Mouse (Mus musculus) midbrain, embryonic 10.5 days (tissue): ENCODE measurements at regions not wholly inside any gene's neighbourhood (a gene's known extent, or its start where the extent isn't known, plus 50 kb on each side); places are given as distances from the start of the nearest gene placed in this dataset.
"Not testable (repeated sequence)": the region's sequence is repeated elsewhere in the genome, so short reads cannot be mapped to it uniquely, and the experiment has no call there.

Experiments used
- DNase-seq: peaks from one replicate; pipeline ENCODE4 v3.0.0-alpha.2; 2017; ENCODE audit warnings: low spot score
- H3K27ac ChIP-seq: fragments of 300-500 bp; sonication (generic); replicated peaks from 2 replicates; pipeline ENCODE4 v1.5.1; 2016; ENCODE audit warnings: mild to moderate bottlenecking
- H3K27me3 ChIP-seq: fragments of 300-500 bp; sonication (generic); 2 replicates; pipeline ENCODE4 v1.6.1; 2016; ENCODE audit warnings: low read depth, mild to moderate bottlenecking; ENCODE audit not compliant: poor library complexity, severe bottlenecking
- H3K36me3 ChIP-seq: fragments of 300-500 bp; sonication (generic); 2 replicates; pipeline ENCODE4 v1.6.1; 2016; ENCODE audit warnings: mild to moderate bottlenecking, moderate library complexity
- H3K4me1 ChIP-seq: fragments of 300-500 bp; sonication (generic); 2 replicates; pipeline ENCODE4 v1.6.1; 2016
- H3K4me3 ChIP-seq: fragments of 300-500 bp; sonication (generic); 2 replicates; pipeline ENCODE4 v1.5.1; 2016; ENCODE audit warnings: mild to moderate bottlenecking, moderate library complexity
- H3K9me3 ChIP-seq: fragments of 300-500 bp; sonication (generic); replicated peaks from 2 replicates; pipeline ENCODE4 v1.6.1; 2016; ENCODE audit warnings: mild to moderate bottlenecking
- WGBS: fragments of 180-500 bp; shearing (Covaris S2); methylation state at CpG from one replicate; pipeline ENCODE4 v1.1.7; 2016; 5-methylcytosine and 5-hydroxymethylcytosine counted together

GRCm38 (mm10) chr2:78392425-78392824 is 446.2 kb upstream of the Cwc22 start:
- Histone ChIP-seq H3K4me3 (no peak overlapping the region), H3K36me3 (no peaks in the 10 kb centered on the region), H3K27me3 (no peaks in the 10 kb centered on the region), H3K9me3 (no peaks in the 10 kb centered on the region), H3K27ac (no peak overlapping the region), H3K4me1 (peaks cover 7% of the 10 kb centered on the region; the same call in 1 of the 2 replicates)
- 51% methylated on average over 2 of the region's 2 CpGs for WGBS
- no peak for DNase-seq

- no peak overlapping the region for H3K27ac ChIP-seq
- no peaks in the 10 kb centered on the region for H3K36me3 ChIP-seq
- no peak for DNase-seq
- peaks cover 7% of the 10 kb centered on the region; the same call in 1 of the 2 replicates for H3K4me1 ChIP-seq
- H3K27me3 ChIP-seq: no peaks in the 10 kb centered on the region
- WGBS: 90% methylated on average over 4 of the region's 4 CpGs
- no peaks in the 10 kb centered on the region for H3K9me3 ChIP-seq
- H3K4me3 ChIP-seq: no peak overlapping the region
Measured at GRCm38 (mm10) chr2:78388001-78388400, 441.8 kb upstream of the Cwc22 start.

GRCm38 (mm10) chr2:78381234-78381633 is 435.1 kb upstream of the Cwc22 start:
- DNase-seq: no peak
- Histone ChIP-seq H3K9me3 (no peaks in the 10 kb centered on the region), H3K27ac (no peak overlapping the region)

DNA sequence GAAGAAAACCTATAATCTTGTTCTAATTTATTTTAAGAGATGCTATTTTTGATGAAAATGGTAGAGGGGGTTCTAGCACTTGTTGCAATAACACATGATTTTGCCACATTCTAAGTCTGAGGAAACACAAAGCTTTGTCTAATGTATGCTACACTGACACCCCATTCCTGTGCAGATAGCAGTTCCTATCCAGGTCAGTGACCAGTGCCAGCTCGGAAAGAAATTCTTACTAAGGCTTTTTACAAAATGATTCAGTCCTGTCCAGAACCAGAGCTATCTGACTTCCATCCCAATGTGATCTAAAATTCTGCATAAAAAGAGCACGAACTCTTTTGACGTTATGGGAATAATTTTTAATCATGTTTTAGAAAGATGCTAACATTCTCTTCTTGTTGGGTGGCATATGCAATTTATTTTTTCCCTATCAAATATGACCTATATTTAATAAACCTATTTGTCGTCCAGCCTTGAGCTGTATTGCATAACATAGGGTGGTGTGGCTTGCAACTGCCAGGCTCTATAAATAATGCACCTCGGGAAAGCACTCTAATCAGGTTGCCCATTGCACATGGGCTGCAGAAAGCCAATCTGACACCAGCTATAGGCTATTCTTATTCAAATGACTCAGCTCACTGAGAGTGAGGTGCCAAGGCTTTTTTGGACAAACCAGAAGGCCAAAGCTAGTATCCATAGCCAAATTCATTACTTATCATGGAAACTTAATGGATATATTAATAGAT is 385.7 kb upstream of the Cwc22 start:
- no peaks in the 10 kb centered on the region for H3K27me3 ChIP-seq
- WGBS: 80% methylated on average over 5 of the region's 5 CpGs
- no peak overlapping the region for H3K4me3 ChIP-seq
- H3K36me3 ChIP-seq: no peaks in the 10 kb centered on the region
- DNase-seq: no peak
- H3K4me1 ChIP-seq: no peaks in the 10 kb centered on the region
- H3K9me3 ChIP-seq: no peaks in the 10 kb centered on the region
- no peak overlapping the region for H3K27ac ChIP-seq

More at GRCm38 (mm10) chr2:78381234-78381633, 435.1 kb upstream of the Cwc22 start:
- H3K36me3 ChIP-seq: no peaks in the 10 kb centered on the region
- no peaks in the 10 kb centered on the region for H3K27me3 ChIP-seq
- H3K4me3 ChIP-seq: no peak overlapping the region
- H3K4me1 ChIP-seq: no peaks in the 10 kb centered on the region

- DNase-seq: no peak
- Histone ChIP-seq H3K4me3 (no peak overlapping the region), H3K27me3 (no peaks in the 10 kb centered on the region), H3K9me3 (no peaks in the 10 kb centered on the region), H3K4me1 (no peaks in the 10 kb centered on the region), H3K36me3 (no peaks in the 10 kb centered on the region), H3K27ac (no peak overlapping the region)
- 85% methylated on average over 2 of the region's 2 CpGs for WGBS
Measured at GRCm38 (mm10) chr2:78326091-78326490, 379.9 kb upstream of the Cwc22 start.

DNA sequence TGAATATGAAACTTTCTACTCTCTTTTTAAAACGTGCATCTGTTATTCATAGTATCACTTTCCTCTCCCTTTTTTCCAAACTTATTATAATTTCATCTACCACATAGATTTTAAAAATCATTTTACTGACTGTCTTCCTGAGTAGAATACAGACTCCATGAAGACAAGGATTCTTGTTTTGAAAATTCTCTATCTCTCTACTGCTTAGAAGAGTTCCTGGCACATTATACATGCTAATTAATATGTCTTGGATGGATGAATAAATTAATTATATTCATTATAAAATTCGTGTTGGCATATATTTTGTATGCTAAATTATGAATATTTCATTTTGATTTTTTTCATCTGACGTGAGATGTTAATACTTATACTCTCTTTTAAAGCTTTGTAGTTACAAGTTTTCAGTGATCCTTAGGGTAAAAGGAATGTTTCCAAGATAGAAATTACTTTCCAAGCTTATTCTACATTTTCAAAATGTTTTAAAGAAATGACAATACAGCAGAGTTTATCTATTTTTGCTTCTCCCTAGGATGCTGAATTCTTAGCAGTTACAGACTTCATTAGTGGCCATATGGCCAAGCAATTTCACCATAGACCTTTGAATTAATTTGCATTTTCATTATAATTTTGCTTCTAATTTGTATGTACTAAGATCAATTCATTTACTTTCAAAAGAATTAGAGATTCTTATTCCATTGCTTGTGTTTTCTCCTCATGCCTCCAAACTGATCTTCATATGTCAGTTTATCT is 376.2 kb upstream of the Cwc22 start:
- H3K27ac ChIP-seq: no peak overlapping the region
- H3K36me3 ChIP-seq: no peaks in the 10 kb centered on the region
- no peaks in the 10 kb centered on the region for H3K9me3 ChIP-seq
- WGBS: 76% methylated on average over 3 of the region's 3 CpGs
- no peak for DNase-seq
- no peaks in the 10 kb centered on the region for H3K27me3 ChIP-seq
- H3K4me3 ChIP-seq: no peak overlapping the region
- no peaks in the 10 kb centered on the region for H3K4me1 ChIP-seq

- H3K4me1 ChIP-seq: no peaks in the 10 kb centered on the region
- no peak overlapping the region for H3K27ac ChIP-seq
- DNase-seq: no peak
- WGBS: 86% methylated on average over 13 of the region's 13 CpGs
- no peaks in the 10 kb centered on the region for H3K9me3 ChIP-seq
- H3K36me3 ChIP-seq: no peaks in the 10 kb centered on the region
- no peaks in the 10 kb centered on the region for H3K27me3 ChIP-seq
- H3K4me3 ChIP-seq: no peak overlapping the region
Measured at GRCm38 (mm10) chr2:78311766-78312491, 365.8 kb upstream of the Cwc22 start.

- Histone ChIP-seq H3K4me1 (no peaks in the 10 kb centered on the region), H3K36me3 (no peaks in the 10 kb centered on the region), H3K27ac (no peak overlapping the region), H3K9me3 (no peaks in the 10 kb centered on the region), H3K4me3 (no peak overlapping the region), H3K27me3 (no peaks in the 10 kb centered on the region)
- DNase-seq: no peak
- WGBS: 49% methylated on average over 2 of the region's 2 CpGs
Measured at GRCm38 (mm10) chr2:78309361-78309760, 363.2 kb upstream of the Cwc22 start.

DNA sequence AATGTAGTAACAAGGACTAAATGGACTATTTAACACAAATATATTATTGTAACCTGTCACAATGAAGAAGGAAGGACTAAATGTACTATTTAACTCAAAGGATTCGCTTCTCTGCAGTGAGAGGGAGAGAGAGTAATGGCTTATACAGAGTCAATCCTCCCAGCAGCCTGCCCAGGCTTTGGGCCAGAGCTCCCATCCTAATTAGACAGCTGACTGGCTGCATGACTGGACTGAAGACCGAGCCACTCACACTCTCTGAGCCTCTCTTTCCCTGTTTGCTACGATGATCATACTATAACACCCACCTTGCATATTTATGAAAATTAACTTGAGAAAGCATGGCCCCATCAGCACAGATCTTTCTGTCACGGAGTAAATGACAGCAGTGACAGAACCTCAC is 360.7 kb upstream of the Cwc22 start:
- Histone ChIP-seq H3K4me3 (no peak overlapping the region), H3K27ac (no peak overlapping the region), H3K4me1 (no peaks in the 10 kb centered on the region), H3K27me3 (no peaks in the 10 kb centered on the region), H3K9me3 (no peaks in the 10 kb centered on the region), H3K36me3 (no peaks in the 10 kb centered on the region)
- 84% methylated on average over 4 of the region's 4 CpGs for WGBS
- DNase-seq: no peak

DNA sequence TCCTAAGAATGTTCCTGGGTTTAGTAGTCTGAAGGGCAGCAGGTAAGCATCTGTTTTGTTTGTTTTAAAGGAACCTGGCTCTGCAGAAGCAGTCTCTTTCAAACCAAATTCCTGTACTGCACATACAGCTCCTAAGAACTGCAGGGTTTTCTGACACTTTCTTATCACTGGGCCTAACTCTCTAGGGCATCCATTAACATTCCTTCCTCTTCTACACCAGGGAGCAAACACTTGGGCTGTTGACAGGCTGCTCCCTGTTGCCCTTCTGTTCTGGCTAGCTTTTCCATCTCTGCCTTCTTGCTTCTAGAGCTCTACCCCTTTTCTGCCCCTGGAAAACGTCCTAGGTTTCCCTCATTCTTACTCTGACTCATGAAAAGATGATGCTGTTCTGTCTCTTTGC is 345.5 kb upstream of the Cwc22 start:
- no peak for DNase-seq
- WGBS: 38% methylated on average over 1 of the region's 1 CpGs
- no peak overlapping the region for H3K27ac ChIP-seq
- no peaks in the 10 kb centered on the region for H3K4me1 ChIP-seq
- H3K27me3 ChIP-seq: no peaks in the 10 kb centered on the region
- H3K4me3 ChIP-seq: no peak overlapping the region
- no peaks in the 10 kb centered on the region for H3K9me3 ChIP-seq
- H3K36me3 ChIP-seq: no peaks in the 10 kb centered on the region

DNA sequence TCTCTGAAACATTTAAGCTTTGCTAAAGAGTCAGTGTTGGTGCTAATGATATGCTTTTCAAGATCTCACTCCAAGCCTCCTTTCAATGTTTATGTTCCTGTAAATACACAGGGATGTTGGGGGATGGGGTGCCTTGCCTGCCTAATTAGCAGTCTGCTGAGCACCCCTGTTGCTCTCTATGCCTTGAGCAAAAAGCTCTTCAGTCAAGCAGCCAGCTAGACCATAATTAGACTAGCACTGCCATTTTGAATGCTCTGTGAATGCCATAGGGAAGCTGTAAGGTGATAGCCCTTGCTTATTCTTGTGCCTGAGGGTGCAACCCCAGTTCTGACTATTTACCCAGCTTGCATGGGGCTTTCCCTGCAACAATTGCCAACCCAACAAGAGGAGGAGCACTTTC is 338.6 kb upstream of the Cwc22 start:
- Histone ChIP-seq H3K27me3 (no peaks in the 10 kb centered on the region), H3K4me3 (no peak overlapping the region), H3K9me3 (no peaks in the 10 kb centered on the region), H3K4me1 (peaks cover 7% of the 10 kb centered on the region; the same call in 1 of the 2 replicates), H3K36me3 (no peaks in the 10 kb centered on the region), H3K27ac (no peak overlapping the region)
- no peak for DNase-seq

DNA sequence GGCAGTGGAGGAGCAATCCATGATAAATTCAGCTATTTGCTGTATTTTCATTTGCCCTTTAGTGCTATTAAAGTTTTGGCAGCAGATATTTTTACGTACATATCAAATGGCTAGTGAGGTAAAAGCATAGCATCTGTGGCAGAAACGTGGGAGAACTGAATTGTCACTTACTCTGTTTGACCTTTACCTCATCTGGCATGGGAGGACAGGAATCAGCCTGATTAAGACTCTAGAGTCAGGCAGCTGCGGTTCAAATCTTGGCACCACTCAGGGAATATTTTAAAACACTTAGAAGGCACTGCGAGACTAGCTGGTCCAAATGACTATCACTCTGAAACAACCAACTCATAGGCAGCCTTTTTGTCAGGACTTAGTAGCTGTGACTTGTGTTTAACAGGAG is 337.4 kb upstream of the Cwc22 start:
- WGBS: 85% methylated on average over 4 of the region's 4 CpGs
- Histone ChIP-seq H3K4me3 (no peak overlapping the region), H3K27me3 (no peaks in the 10 kb centered on the region), H3K27ac (no peak overlapping the region), H3K36me3 (no peaks in the 10 kb centered on the region), H3K4me1 (peaks cover 7% of the 10 kb centered on the region; the same call in 1 of the 2 replicates), H3K9me3 (no peaks in the 10 kb centered on the region)
- DNase-seq: no peak

DNA sequence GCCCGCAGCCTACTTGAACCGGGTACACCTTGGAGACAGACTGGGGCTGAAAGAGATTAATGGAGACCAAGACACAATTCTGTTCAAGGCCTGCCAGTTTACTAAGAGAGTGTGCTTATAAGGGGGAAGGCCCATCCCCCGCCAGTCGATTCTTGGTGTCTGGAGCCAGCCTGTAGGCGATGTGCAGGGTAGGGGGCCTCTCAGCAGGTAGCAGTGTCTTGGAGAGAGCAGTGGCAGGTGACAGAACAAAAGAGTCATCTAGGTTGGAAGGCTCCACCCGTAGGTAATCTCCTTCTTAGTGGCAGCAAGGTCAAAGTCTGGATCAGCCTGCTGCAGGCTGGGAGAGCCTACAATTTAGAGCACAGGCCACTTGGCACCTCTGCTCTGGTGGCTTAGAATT is 335.7 kb upstream of the Cwc22 start:
- DNase-seq, H3K4me3 ChIP-seq, H3K27me3 ChIP-seq, H3K4me1 ChIP-seq, H3K9me3 ChIP-seq, H3K36me3 ChIP-seq, H3K27ac ChIP-seq: not testable (repeated sequence)
- WGBS: 48% methylated on average over 6 of the region's 6 CpGs
